Mouse (Mus musculus) intestine, postnatal 0 days (tissue): Measurements from ENCODE around the gene Habp2. TPM values are rescaled to one million over a fixed set of nuclear protein-coding genes. Genes with fewer than 3 reads are reported as not detected.

Experiments used
- ATAC-seq: fragments of 200-750 bp; cut with Nextera tagmentation; 2 replicates; pipeline ENCODE4 v1.8.0; 2017; ENCODE audit warnings: mild to moderate bottlenecking, moderate TSS enrichment, moderate library complexity
- H3K27ac ChIP-seq: fragments of 300-500 bp; sonication (generic); 2 replicates; pipeline ENCODE4 v1.5.1; 2014; ENCODE audit warnings: mild to moderate bottlenecking, low read depth, low read length, moderate library complexity
- H3K27me3 ChIP-seq: fragments of 300-500 bp; sonication (generic); replicated peaks from 2 replicates; pipeline ENCODE4 v1.6.1; 2014; ENCODE audit warnings: low read length, mixed read lengths; ENCODE audit not compliant: control insufficient read depth, insufficient read depth
- H3K36me3 ChIP-seq: fragments of 300-500 bp; sonication (generic); 2 replicates; pipeline ENCODE4 v1.6.1; 2014; ENCODE audit warnings: mild to moderate bottlenecking, moderate library complexity; ENCODE audit not compliant: control insufficient read depth, insufficient read depth
- H3K4me1 ChIP-seq: fragments of 300-500 bp; sonication (generic); replicated peaks from 2 replicates; pipeline ENCODE4 v1.6.1; 2014; ENCODE audit warnings: antibody characterized with exemption, low read length, mixed read lengths; ENCODE audit not compliant: control insufficient read depth, insufficient read depth
- H3K4me2 ChIP-seq: fragments of 300-500 bp; sonication (generic); replicated peaks from 2 replicates; pipeline ENCODE4 v1.6.1; 2014; ENCODE audit warnings: low read depth, mild to moderate bottlenecking, moderate library complexity
- H3K4me3 ChIP-seq: fragments of 300-500 bp; sonication (generic); 2 replicates; pipeline ENCODE4 v1.5.1; 2014; ENCODE audit warnings: low read depth, low read length
- H3K9ac ChIP-seq: fragments of 300-500 bp; sonication (generic); 2 replicates; pipeline ENCODE4 v1.6.1; 2014; ENCODE audit warnings: mild to moderate bottlenecking, low read depth, low read length
- H3K9me3 ChIP-seq: fragments of 300-500 bp; sonication (generic); 2 replicates; pipeline ENCODE4 v1.6.1; 2016; ENCODE audit warnings: mixed run types; ENCODE audit not compliant: control insufficient read depth
- CTCF ChIP-seq: sonication (generic); IDR thresholded peaks from 2 replicates; pipeline ENCODE4 v1.5.1; 2016; ENCODE audit warnings: low read depth, mild to moderate bottlenecking, control low read depth, antibody characterized with exemption, moderate library complexity
- WGBS: fragments of 180-500 bp; shearing (Covaris S2); extraction: QIAGEN DNeasy Blood & Tissue Kit; methylation state at CpG from one replicate; pipeline ENCODE4 v1.1.7; 2014; 5-methylcytosine and 5-hydroxymethylcytosine counted together
- polyA plus RNA-seq: library from polyadenylated mRNA; unstranded; fragments of >200 nt; fragmentation: Nextera tagmentation; extraction: Ambion mirVana; gene quantifications from 2 replicates; pipeline ENCODE4 v1.2.1, GENCODE M21; 2015

Gene Habp2
- polyA plus RNA-seq, 1 experiment from 2014 or later, result 1.1 TPM

GRCm38 (mm10) chr19:56300835-56301234 is 13.9 kb downstream of the Habp2 start:
- H3K4me1 ChIP-seq, result no peaks in the 10 kb centered on the region
- WGBS, result 63% methylated on average over 11 of the region's 11 CpGs
- no peak overlapping the region for H3K9ac ChIP-seq
- H3K27ac ChIP-seq, result no peak overlapping the region
- no peak for TF ChIP-seq CTCF
- H3K9me3 ChIP-seq, result no peaks in the 10 kb centered on the region
- no peak overlapping the region for H3K4me3 ChIP-seq
- no peaks in the 10 kb centered on the region for H3K36me3 ChIP-seq
- no peaks in the 10 kb centered on the region; the same call in 1 of the 2 replicates for H3K27me3 ChIP-seq
- no peak overlapping the region for H3K4me2 ChIP-seq
- no peak for ATAC-seq

- Histone ChIP-seq H3K27ac (no peak overlapping the region), H3K27me3 (no peaks in the 10 kb centered on the region), H3K4me2 (no peak overlapping the region), H3K9me3 (no peaks in the 10 kb centered on the region), H3K9ac (no peak overlapping the region), H3K4me3 (no peak overlapping the region), H3K36me3 (no peaks in the 10 kb centered on the region), H3K4me1 (no peaks in the 10 kb centered on the region)
- no peak for ATAC-seq
- no peak for TF ChIP-seq CTCF
- 83% methylated on average over 3 of the region's 3 CpGs for WGBS
Observed at GRCm38 (mm10) chr19:56316531-56316930, 29.6 kb downstream of the Habp2 start.

GRCm38 (mm10) chr19:56319219-56319618 is 32.3 kb downstream of the Habp2 start:
- Histone ChIP-seq H3K36me3 (no peaks in the 10 kb centered on the region), H3K4me2 (no peak overlapping the region), H3K9ac (no peak overlapping the region), H3K4me1 (no peaks in the 10 kb centered on the region), H3K4me3 (no peak overlapping the region), H3K27ac (no peak overlapping the region), H3K9me3 (no peaks in the 10 kb centered on the region), H3K27me3 (no peaks in the 10 kb centered on the region)
- no peak; the same call in 1 of the 2 replicates for ATAC-seq
- TF ChIP-seq CTCF, result no peak
- 84% methylated on average over 7 of the region's 7 CpGs for WGBS

GRCm38 (mm10) chr19:56319629-56320028 is 32.7 kb downstream of the Habp2 start:
- Histone ChIP-seq H3K4me1 (no peaks in the 10 kb centered on the region), H3K4me2 (no peak overlapping the region)
- 83% methylated on average over 6 of the region's 6 CpGs for whole genome bisulfite sequencing

GRCm38 (mm10) chr19:56320186-56320860 is 33.4 kb downstream of the Habp2 start:
- Histone ChIP-seq H3K9me3 (no peaks in the 10 kb centered on the region), H3K4me1 (no peaks in the 10 kb centered on the region), H3K4me3 (no peak overlapping the region), H3K9ac (no peak overlapping the region), H3K27me3 (no peaks in the 10 kb centered on the region), H3K36me3 (no peaks in the 10 kb centered on the region), H3K27ac (no peak overlapping the region), H3K4me2 (peak overlapping the region; percentile 18; the same call in 1 of the 2 replicates)
- no peak for TF ChIP-seq CTCF
- ATAC-seq, result no peak
- WGBS, result 39% methylated on average over 26 of the region's 26 CpGs

More at GRCm38 (mm10) chr19:56319629-56320028, 32.7 kb downstream of the Habp2 start:
- Histone ChIP-seq H3K9ac (no peak overlapping the region), H3K4me3 (no peak overlapping the region), H3K27ac (no peak overlapping the region), H3K36me3 (no peaks in the 10 kb centered on the region), H3K27me3 (no peaks in the 10 kb centered on the region), H3K9me3 (no peaks in the 10 kb centered on the region)
- TF ChIP-seq CTCF, result no peak
- no peak for ATAC-seq

GRCm38 (mm10) chr19:56321303-56321920 is 34.5 kb downstream of the Habp2 start:
- no peaks in the 10 kb centered on the region for H3K27me3 ChIP-seq
- H3K4me1 ChIP-seq, result no peaks in the 10 kb centered on the region
- no peak overlapping the region for H3K27ac ChIP-seq
- no peak for TF ChIP-seq CTCF
- no peaks in the 10 kb centered on the region for H3K36me3 ChIP-seq
- H3K9me3 ChIP-seq, result no peaks in the 10 kb centered on the region
- H3K9ac ChIP-seq, result no peak overlapping the region
- no peak for ATAC-seq
- H3K4me2 ChIP-seq, result no peak overlapping the region
- H3K4me3 ChIP-seq, result no peak overlapping the region
- WGBS, result 83% methylated on average over 12 of the region's 12 CpGs
